Mouse (Mus musculus): ENCODE data around the gene Mpv17l. TPM values are rescaled to one million over a fixed set of nuclear protein-coding genes. Genes with fewer than 3 reads are reported as not detected.

The Mpv17l gene
- total RNA-seq, 2 experiments from 2014 or later: 0.92 to 1.1 TPM

- intact Hi-C loops (cut with DNase I): no loop called here
- TF ChIP-seq CTCF (IDR thresholded peaks at IDR 0.05): no peak
- Histone ChIP-seq H3K27ac (no peak overlapping the region), H3K4me3 (no peak overlapping the region)
- no peak for DNase-seq
Measured at GRCm38 (mm10) chr16:13992518-13993248, 89.7 kb downstream of the Mpv17l start.

- intact Hi-C loops (cut with DNase I): no loop called here
- Histone ChIP-seq H3K27ac (no peak overlapping the region), H3K4me3 (no peak overlapping the region)
- no peak for TF ChIP-seq CTCF (IDR thresholded peaks at IDR 0.05)
- DNase-seq: no peak
Measured at GRCm38 (mm10) chr16:13994076-13994475, 91.1 kb downstream of the Mpv17l start.

- intact Hi-C loops (cut with DNase I): no loop called here
- no peak overlapping the region for H3K27ac ChIP-seq
- no peak for DNase-seq
- no peak overlapping the region for H3K4me3 ChIP-seq
- TF ChIP-seq CTCF (IDR thresholded peaks at IDR 0.05): no peak
Measured at GRCm38 (mm10) chr16:13994502-13994901, 91.5 kb downstream of the Mpv17l start.

Other genes starting within 250 kb of the Mpv17l start
- 1 to 10 TPM; 7.8 to 7.9 TPM for gene Parn, start 235.0 kb upstream of the Mpv17l start, total RNA-seq (2021)
- 10 to 100 TPM; 34.6 to 36.4 TPM for gene Bfar, start 231.3 kb upstream of the Mpv17l start, total RNA-seq (2021)
- 1 to 10 TPM; 2.3 to 2.6 TPM for gene 3110001I22Rik, start 231.2 kb upstream of the Mpv17l start, total RNA-seq (2021)
- not detected for gene Pla2g10, start 172.2 kb upstream of the Mpv17l start, total RNA-seq (2021)
- gene Rrn3, start 122.5 kb upstream of the Mpv17l start, total RNA-seq (2021): 10 to 100 TPM; 37.0 to 37.3 TPM
- 10 to 100 TPM; 42.8 to 44.8 TPM for gene Ntan1, start 84.3 kb upstream of the Mpv17l start, total RNA-seq (2021)
- 10 to 100 TPM; 48.1 to 53.4 TPM for gene Pdxdc1, start within 50 bp of the Mpv17l start, total RNA-seq (2021)
- gene 2900011O08Rik, start 83.4 kb downstream of the Mpv17l start, total RNA-seq (2021): not detected
- not detected for gene Ifitm7, start 83.7 kb downstream of the Mpv17l start, total RNA-seq (2021)